Mouse (Mus musculus) spleen, postnatal 10 days (tissue): Measurements from ENCODE around the gene Irx3.
A peak's percentile ranks its signal among the peaks of the same experiment; 100 is the strongest.

Experiments
- DNase-seq, 2 experiments: peaks; one replicate each; pipeline ENCODE4 v3.0.0; 2021 to 2022; ENCODE audit warnings: low spot score in 2 of 2

The Irx3 gene

DNA sequence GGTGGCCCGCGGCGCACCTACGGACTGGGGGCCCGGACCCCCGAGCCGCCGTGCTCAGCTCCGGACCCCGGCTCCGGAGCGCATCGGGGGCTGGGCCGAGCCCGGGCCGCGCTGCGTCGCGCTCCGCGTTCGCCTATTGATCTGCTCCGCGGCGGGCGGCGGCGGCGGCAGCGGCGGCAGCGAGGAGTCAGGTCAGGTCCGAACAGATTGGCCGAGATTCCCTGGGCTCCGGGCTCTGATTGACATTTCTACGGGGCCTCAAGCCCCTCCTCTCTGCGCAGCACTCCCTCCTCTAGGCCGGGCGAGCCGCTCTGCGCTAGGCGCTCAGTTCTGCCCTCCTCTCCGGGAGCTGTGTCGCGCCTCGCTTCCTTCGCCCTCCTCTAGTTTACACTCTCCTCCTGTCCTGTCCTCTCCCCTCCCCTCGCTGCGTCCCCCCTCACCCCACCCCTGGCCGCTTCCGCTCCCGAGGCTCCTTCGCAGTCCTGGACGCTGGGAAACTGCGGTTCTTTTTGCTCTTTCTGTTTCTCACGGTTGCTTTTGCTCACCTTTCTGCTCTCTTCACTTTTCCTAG is 541 bp downstream of the Irx3 start:
- DNase-seq, result peak in 1 of 2 experiments; percentile 15

GRCm38 (mm10) chr8:91800523-91801240 is 1.2 kb downstream of the Irx3 start:
- DNase-seq, result peak in 1 of 2 experiments; percentile 12

GRCm38 (mm10) chr8:91799681-91800522 is 2.0 kb downstream of the Irx3 start:
- DNase-seq, result no peak

DNA sequence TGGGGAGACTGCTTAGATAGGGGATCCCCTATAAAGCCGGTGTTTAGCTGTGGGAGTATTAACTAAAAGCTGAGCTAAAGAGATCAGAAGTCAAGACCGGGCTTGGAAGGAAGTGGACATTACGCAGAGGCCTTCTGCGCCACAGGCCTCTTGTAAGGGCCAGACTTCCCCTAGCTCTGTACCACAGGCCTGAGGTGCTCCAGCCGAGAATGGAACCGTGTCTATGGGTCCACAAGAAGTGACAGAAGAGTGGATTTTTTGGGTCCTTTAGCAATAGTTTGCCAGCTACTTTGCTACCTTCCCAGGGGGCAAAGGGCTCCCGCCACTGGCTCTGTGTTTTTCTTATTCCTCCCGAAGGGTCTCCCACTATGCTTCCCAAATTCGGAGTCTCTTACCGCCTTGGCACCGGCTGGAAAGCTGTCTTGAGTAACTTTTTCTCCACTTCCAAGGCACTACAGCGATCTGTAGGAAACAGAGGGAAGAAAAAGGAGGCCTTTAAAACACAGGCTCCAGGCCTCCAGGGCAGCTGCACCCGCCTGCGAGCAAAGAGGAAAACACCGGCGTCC is 2.8 kb downstream of the Irx3 start:
- DNase-seq, result no peak

DNA sequence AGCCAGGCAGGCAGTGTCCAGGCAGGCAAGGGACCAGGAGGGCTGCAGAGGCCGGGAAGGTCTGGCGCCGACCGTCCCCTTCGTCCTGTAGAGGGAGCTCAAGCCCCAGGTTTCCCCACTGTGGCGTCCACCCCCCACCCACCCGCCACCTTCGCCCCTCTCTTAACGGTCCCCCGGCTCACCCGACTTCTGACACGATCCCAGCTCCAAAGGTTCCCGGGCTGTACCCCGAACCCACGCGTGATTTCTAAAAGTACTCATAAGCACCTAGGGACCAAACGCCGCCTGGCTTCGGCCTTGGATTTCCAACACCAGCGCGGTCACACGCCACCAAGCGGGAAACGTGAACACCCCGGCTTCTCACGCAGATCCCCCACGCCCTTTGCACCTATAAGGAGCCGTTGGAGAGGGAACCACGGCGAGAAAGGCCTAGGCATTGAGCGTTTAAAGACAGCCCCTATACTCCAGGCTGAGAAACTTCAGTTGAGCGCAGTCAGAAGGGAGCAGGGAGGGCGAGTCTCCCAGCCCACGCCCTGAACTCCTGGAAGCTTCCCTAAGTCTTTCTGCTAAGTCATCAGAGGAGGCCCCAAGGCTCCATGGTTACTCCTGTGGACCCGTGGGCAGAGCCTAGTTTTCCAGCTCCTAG is 4.1 kb downstream of the Irx3 start:
- no peak for DNase-seq

GRCm38 (mm10) chr8:91793846-91794245 is 8.0 kb downstream of the Irx3 start:
- no peak for DNase-seq

DNA sequence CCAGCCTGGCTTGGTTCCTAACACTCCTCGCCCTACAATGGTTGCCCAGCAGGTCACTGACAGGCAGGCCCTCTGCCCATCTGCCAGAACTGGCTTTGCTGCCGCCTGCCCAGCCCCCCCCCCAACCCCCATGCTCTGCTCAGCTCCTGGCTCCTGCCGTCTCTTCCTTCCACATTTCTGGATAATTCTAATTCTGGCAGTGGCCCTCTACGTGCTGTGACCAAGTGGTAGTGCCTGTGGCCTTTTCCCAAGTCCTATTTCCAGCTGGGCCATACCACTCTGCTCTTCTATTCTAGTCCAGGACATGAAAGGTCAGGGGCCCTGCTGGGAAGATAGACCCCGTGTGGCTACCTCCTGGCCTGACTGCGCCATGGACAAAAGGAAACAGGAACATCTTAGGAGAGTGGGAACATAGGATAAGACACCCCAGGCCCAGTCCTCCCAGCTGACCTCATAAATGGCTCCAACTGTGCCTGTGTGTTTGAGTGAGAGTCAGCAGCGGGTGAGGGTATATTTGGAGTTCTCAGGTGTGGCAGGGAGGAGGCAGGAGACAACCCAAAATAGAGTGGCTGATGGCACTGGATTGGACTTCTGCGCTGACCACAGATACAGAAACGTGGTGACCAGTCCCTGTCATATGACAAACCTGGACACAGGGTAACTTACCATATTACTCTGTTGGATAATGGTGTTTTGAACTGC is 14.5 kb downstream of the Irx3 start:
- no peak for DNase-seq

- no peak for DNase-seq
Observed at GRCm38 (mm10) chr8:91782940-91783339, 18.9 kb downstream of the Irx3 start.

DNA sequence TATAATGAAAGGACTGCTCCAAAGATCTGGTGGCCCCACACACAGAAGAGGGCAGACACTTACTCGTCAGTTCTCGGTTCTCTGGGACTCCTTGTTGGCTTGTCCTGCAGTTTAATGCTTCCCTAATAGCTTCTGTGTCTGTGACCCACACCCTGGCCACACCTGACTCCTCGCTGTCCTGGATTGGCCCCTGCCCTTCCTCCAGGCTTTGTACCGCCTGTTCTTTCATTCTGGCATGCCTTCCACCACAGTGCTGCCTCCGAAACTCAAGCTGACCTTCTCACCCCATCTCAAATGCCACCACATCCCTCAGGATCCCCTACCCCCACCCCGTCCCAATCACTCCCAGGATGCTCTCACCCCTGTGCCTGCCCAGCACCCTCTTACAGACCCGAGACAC is 19.7 kb downstream of the Irx3 start:
- DNase-seq, result no peak

- no peak for DNase-seq
Observed at GRCm38 (mm10) chr8:91780648-91781047, 21.2 kb downstream of the Irx3 start.

DNA sequence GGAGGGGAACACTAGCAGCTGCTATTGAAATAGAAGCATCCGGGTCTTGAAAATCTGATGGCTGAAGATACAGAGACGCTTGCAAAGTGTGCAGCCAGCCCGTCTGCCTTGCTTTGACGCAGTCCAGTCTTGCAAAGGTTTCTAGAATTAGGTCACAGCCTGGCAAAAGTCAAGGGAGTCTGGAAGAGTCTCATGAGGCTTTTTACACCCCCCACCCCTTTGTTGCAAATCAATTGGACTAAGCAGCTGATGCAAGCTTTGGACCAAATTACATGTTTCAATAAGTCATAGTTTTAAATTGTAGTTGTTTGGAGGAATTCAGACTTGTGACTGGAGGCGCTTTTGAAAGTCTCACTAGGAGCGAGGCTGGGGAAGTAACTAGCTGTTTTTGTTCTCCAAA is 33.0 kb downstream of the Irx3 start:
- DNase-seq, result no peak

DNA sequence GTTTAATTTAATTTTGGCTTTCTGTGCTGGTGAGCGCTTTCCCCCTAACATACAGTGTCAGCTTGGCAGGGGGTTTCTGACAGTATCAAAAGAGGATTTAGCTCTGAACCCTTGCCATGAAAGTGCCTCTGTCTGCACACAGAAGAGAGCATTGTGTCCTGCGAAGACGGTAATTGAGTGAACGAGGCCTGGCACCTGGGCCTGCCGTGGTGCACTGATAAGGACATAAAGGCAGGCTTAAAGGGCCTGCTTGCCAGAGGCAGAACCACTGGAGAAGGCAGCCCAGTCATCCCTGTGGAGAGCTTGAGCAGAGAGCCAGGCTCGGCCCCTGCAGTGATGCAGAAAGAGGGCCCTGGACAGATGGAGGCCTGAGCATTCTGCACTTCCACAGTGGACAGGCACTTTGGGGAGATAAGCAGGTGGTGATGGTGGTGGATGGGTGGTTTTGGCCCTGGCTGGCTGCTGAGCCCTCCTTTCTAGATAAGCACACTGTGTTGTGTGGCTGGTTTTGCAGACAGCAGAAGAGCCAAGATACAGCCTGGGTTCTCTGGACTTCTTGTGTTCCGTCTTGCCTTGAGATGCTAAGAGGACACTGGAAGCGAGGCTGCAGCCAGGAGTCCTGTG is 36.3 kb downstream of the Irx3 start:
- no peak for DNase-seq

DNA sequence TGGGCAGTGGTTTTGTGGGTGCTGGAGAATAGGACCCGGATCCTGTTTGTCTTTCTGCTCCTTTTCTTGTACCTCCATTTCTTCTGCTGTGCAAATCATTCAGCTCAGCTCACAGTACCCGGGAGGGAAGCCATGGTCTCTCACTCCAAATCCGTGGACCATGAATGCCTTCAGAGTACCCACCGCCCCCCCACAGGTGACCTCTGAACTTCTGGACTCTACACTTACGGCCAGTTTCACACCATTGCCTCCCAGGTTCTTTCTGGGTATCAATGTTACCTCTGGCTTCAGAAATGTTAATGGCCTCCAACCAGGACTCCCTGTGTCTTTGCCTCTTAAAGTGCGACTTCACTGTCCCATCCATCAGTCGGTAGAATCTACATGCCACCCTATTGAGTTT is 46.3 kb downstream of the Irx3 start:
- no peak for DNase-seq

DNA sequence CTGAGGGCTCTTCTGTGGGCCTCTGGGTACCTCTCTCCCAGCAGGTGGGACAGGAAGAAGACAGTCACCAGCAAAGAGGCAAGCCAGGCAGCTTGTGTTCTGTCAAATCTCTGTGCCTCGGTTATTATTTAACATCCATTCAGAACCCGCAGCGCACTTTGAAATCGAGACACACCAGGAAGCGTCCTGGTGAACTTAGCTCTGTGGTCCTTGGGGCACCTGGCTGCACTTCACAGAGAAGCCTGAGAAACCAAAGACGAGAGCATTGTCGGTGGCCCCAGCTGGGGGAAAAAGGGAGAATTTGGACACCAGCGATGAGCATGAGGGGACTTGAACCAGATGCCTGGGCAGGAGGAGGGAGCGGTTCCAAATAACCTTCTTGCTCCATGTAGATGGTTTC is 46.8 kb downstream of the Irx3 start:
- DNase-seq, result no peak

DNA sequence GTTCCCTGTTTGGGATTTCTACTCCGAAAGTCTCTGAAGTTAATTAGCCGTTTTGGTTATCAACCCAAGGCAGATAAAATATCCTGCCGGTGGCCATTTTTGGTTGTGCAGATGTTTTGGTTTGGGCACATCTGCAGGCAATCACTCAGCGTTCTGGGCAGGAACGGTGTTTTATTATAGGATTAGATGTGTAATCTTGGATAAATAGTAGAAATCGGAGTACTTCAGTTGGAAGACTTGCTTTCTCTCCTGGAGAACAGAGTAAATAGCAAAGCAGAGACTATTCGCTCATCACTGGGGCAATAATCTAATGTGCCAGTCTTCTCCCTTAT is 51.1 kb downstream of the Irx3 start:
- DNase-seq, result no peak

GRCm38 (mm10) chr8:91750096-91750793 is 51.6 kb downstream of the Irx3 start:
- no peak for DNase-seq

DNA sequence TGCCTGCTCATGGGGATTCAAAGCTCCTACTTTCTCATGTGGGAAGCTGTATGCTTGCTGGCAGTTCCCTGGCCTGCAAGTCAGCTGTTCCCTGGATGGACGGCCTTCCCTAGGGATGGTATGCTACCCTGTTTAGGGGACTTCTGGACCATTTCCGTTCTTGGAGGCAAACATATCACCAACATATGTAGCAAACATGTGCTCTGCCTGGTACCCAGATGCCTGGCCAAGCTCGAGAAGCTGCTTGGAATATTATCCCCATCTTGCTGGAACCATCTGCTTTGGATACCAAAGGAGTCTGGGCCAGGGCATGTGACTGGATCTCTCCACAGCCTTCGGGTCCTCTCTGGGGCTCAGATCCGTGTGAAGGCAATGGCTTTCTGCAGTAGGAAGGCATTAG is 52.5 kb downstream of the Irx3 start:
- no peak for DNase-seq
